Mouse (Mus musculus) retina, embryonic 14.5 days (tissue): ENCODE data around the gene Hormad2.

Experiments
- DNase-seq: peaks from one replicate; pipeline ENCODE4 v3.0.0-alpha.2; 2015; ENCODE audit warnings: low spot score

Hormad2 gene

DNA sequence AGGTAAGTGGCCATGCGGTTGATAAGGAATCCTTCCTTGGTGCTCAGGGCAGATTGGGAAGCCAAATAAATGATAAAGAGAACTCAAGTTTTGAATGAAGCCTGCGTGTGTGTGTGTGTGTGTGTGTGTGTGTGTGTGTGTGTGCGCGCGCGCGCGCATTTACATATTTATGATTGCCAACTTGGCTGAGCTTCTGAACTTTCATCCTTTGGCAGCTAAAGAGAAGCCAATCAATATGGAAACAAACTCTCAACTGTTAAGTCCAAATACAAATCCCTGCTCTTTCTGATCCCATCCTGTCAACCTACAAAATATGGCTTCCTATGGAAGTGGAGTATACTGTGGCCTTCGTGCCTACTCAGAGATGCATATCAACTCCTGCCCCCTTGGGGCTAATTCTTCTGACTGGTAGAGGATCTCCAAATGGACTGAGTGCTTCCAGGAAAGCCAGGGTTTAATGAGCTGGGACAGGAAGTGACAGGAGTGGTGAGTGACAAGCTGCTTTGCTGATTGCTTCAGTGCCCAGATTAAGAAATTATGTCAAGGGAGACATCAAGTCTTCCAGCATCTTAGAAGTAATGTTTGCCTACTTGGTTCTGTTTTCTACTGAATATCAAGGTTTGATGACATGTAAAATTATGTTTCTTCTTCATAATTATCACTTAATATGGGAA is 5.4 kb upstream of the Hormad2 start:
- DNase-seq = no peak

DNA sequence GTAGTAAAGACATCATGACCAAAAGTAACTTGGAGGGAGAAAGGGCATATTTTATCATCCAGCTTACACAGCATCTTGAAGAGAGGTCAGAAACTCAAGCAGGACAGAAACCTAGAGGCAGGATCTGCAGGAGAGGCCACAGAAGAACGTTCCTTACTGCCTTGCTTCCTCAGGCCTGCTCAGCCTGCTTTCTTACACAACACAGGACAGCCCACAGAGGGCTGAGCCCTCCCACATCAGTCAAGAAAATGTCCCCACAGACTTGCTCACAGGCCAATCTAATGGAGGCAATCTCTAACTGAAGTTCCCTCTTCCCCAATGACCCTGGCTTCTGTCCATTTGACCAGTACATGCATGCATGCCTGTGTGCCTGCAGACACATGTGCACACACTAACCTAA is 1.4 kb upstream of the Hormad2 start:
- DNase-seq = no peak

DNA sequence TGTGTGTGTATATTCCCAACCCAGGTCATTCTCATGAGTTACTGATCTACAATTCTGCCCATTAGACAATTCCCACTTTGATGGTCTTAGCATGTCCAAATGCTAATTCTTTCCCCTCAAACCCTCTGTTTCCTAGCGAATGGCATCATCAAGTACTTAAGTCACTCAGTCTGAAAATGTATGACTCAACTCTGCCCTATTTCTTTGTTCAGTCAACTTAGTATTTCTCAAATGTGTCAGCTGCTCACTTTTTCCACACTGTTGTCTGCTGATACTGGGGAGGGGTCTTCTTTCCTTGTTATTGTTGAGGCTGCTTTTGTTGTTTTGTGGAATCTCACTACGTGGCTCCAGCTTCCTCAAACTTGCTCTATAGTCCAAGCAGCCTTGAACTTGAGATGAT is 2.7 kb downstream of the Hormad2 start:
- no peak for DNase-seq

DNA sequence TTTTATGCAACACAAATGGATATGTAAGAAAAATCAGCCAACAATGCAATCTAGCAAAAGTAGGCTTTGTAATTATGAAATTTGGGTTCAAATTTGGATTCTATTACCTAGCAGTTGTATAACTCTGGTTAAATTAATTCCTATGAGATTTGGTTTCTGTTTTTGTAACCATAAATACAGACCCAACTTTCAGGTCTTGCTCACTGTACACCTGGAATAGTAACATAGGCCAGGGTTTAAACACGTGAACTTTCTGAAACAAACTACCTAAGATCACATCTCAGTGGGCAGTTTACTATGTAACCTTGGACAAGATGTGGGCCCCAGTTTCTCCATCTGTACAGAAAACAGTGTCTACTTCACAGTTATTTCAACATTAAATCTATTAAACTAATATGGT is 3.6 kb downstream of the Hormad2 start:
- no peak for DNase-seq

DNA sequence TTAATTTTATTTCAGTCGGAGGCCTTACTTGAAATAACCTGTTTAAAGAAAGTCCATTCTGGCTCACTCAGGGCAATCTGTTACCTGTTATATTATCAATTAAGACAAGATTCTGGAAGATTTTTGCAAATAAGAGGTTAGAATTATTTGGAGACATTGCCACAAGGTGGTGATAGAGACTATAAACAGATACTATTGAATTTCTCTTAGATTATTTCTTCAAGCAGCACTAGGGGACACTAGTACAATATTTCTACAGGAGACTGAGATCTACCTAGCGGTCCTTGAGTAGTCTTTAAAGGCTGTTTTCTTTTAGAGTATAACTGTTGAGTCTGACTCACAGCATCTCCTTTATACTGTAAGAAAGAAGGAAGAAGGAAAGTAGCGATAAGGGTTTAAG is 4.3 kb downstream of the Hormad2 start:
- DNase-seq = peak; percentile 54

DNA sequence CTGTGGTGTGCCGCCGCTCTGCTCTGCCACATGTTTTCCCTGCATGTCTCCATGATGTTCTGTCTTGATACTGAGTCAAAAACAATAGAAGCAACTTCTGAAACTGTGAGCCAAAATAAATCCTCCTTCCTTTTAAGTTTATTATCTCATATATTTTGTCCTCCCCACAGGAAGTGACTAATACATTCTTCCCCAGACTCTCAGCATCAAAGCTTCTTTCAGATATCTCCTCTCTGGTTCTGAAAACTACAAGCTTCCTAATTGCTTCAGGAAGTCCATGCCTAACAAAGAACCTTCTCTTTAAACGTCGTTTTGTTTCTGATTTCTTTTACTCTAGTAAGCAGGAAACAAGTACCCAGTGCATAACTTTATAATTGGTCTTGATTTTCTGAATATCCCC is 6.4 kb downstream of the Hormad2 start:
- no peak for DNase-seq

DNA sequence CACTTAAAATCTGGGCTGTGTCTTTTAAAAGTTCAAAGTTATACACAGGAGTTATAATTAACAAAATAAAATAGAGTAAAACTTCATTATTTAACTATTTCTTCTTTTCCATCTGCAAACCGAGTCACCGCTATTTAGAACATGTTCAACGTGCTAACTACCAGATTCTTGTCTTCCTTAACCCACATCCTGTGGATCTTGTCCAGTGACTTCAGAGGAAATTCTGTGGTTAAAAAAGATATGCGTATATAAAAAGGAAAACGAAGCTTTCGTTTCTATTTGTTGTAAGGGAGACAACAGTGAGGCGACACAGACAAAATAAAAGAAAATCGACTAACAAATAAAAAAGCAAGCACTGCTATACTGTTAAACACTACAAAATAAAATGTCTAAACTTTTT is 17.1 kb downstream of the Hormad2 start:
- no peak for DNase-seq

DNA sequence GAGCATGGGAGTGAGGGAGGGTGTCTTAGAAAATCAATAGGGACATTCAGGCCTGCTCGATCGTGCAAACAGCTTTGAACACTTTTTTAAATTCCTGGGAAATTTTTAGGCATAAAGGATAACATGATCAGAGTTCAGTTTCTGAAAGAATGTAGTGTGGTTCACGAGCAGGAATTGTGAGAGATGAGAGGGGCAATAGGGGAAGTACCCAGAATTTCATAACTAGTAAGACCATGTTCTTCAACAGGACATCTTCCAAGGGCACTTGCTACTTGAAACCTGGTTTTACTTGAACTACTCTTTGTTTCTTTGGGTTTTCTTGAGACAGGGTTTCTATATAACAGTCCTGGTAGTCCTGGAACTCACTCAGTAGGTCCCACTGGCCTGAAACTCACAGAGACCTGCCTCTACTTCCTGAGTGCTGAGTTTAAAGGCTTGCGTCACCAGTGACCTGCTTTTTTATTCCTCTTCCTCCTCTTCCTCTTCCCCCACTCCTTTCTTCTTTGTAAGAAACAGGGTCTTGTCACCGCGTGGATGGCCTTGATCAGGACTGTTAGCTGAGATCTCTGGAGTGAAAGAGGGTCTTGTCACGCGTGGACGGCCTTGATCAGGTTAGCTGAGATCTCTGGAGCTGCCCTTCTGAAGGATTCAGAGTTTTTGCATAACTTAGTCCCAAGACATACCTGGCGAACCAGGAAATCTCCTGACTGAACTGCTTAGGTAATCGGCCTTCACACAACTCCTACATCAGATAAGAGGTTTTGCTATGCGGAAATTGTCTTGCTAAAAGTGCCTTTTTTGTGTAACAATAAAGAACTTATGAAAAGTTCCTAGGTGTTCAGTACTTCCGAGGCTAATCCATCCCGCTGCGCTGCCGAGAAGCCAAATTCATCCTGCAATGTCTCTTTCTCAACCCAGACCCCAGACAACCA is 18.1 kb downstream of the Hormad2 start:
- DNase-seq = no peak

DNA sequence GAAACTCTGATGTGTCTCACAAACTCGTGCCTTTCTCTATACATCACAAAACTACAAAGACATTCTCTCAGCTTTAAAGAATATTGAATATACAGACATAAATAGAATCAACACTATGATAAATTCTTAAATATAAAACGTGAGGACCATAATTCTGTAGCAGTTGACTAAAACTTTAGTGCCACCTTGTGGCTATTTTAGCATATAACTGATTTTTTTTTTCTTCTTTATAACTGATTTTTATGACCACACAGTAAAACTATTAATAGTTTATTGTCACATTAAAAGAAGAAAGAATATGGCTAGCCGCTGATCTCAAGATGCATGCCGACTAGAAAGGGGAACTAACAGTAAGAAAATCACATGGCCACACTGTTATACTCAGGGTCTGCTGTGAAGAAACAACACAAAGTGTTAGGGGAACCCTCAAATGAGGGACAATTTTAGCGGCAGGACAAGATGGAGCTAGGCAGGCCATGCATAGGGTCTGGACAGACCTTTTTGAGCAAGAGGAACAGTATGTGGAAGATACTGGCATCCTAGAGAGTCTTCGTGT is 18.9 kb downstream of the Hormad2 start:
- DNase-seq = peak; percentile 72

DNA sequence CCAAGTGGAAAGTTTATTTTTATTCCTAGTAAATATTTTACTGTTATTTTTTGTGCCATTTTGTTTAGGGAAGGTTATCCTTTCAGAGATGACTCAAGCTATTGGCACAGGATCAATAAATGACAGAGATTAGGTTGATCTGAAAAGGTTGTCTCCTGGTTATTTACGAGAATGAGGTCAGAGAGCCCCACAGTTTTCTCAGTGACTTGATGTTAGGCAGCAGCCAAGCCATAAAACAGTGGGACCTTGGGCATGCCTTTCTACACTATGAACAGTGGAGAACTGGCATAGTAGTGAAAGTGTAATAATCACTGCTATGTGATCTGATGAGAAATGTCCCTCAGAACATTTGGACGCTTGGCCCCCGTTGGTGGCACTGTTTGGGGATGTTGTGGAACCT is 22.9 kb downstream of the Hormad2 start:
- DNase-seq = no peak

DNA sequence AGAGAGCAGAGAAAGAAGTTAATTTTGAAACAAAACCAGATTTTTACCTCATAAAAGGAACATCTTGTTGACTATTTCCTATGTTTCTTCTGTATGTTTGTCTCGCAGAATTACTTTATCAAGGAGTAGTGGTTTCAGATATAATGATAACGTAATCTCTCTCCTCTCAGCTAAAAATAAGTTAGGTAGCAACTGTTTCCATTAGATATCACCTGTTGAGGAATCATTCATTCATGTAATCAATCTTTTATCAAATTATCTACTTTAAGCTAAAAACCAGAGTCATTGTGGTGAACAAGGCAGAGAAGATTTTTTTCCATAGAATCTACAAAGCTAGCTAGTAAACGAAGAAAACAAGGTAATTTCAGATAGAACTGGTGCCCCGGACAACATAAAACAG is 28.6 kb downstream of the Hormad2 start:
- DNase-seq = no peak

DNA sequence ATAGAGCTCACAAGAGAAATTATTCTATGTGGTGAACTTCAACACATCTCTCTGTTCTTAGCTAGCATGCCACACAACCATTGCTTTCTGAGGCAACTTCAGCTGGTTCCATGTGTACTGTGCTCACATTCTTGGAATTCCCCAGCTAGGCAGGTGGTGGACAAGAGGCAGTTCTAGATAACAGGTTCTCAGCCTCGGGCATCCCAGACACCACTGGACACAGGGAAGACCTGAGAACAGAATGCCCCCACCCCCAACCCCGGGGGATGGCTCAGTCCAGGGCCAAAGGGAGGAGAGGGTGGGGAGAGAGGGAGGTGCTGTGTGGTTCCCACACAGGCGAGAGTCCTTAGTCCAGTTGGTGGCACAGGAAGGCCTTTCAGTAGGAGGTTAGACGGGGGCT is 36.6 kb downstream of the Hormad2 start:
- no peak for DNase-seq

DNA sequence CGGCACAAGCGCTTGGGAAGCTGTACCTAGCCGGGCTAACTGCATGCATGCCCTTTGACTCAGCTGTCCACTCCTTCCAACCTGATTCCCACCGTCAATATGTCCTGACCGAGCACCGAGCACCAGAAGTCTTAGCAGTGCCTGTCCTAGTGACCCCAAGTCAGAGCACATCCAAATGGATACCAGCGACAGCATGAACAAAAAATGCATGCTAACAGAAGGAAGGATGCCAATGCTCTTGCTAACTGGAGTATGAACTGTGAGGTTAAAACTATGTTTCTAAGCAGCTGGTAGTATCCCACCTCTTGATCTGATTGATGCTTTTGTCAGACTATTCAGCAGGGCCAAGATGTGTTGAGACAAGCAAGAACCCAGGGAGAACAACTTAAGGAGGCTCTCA is 37.5 kb downstream of the Hormad2 start:
- no peak for DNase-seq

DNA sequence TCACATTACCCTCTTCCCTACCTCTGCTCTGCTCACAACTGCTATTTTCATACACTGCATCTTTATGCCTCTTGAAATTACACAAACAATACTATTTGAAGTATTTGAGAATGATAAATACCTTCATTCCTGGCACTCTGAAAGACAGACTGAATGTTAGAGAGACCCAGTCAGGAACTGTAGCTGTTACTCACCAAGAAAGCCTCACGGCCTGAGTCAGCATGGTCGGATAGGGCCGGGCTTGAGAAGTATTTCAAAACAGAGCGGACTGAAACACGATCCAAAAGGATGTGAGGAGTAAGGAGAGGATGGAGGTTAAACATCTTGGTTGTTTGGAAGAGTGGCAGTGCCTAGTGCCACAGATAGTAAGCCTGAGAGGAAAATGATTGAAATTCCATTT is 39.7 kb downstream of the Hormad2 start:
- DNase-seq = no peak

DNA sequence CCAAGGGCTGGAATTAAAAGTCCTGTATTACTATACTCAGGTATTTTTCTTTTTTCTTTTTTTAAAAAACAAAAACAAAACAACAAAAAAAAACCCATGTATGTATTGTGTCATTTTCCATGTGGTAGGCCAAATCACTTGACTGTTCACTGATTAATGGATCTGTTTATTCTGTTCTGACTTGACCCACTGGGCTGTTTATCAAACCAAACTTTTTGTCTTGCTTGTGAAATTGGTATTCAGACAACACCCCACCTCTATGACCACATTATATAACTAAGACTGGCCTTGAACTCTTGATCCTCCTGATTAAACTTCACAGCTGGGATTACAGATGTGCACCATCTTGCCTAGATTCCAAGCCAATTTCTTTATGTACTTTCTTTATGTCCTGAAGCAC is 46.7 kb downstream of the Hormad2 start:
- no peak for DNase-seq

DNA sequence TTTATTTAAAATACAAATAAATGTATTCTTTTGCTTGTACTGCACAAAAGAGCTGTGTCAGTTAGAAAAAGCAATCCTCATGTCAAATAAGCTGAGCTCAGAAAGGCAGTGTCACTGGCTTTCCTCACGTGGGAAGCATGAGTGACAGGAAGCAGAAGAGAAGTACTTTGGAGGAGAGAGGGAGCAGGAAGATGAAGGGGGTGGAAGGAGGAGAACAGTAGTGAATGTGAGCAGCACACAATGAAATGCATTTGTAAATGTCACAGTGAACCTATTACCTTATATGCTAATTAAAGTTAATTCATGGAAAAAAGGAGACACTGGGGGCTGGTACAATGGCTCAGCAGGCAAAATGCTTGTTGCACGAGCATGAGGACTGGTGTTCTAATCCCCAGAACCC is 52.9 kb downstream of the Hormad2 start:
- no peak for DNase-seq

DNA sequence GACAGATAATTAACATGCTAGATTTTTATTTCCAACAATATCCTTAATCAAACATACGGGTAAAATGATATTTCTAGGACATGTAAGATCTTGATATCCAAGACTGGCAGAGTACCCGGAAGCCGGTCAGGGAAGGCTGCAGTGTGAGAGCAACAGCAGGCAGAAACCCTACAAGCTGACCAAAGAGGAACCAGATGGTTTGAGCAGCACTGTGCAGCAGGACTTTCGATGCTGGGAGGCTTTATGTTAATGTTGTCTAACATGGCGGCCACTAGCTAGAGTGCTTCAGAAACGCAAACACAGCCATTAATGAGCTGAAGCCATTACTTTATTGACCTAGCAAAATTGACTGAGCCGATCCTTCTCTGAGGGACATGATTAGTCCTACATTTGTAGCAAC is 58.6 kb downstream of the Hormad2 start:
- no peak for DNase-seq

DNA sequence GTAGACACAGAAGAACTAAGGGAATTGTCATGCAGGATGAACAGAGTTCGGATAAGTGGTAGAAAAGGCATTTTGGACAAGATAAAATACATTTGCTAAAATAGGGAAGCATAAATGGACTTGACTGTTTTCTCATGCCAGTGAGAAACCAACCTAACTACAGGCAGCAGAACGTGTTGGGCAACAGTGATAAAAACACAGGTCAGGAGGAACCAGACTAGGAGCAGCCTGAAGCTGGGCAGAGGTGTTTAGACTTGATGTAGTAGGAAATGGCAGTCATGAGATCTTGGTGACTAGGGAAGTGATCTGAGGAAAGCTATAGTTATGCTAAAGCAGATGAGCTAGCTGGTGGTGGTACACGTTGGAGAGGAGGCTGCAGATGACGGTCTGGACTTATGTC is 61.0 kb downstream of the Hormad2 start:
- no peak for DNase-seq

DNA sequence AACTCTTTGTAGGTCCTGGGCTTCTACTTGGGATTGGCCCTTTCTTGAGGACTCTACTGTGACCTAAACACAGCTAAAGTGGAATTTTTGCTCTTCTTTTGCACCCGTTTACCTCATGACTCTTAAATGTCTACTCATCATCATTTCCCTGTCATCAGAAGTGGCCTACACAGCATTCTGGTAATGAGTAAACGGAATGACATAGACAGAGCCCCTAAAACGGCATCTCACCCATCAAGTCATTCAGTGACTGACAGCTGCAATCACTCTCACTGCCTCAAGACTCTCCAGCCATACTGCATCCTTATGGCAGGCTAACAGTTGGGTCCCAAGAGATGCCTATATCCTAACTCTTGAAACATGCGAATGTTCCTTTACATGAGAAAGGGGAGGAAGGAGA is 74.5 kb downstream of the Hormad2 start:
- no peak for DNase-seq

DNA sequence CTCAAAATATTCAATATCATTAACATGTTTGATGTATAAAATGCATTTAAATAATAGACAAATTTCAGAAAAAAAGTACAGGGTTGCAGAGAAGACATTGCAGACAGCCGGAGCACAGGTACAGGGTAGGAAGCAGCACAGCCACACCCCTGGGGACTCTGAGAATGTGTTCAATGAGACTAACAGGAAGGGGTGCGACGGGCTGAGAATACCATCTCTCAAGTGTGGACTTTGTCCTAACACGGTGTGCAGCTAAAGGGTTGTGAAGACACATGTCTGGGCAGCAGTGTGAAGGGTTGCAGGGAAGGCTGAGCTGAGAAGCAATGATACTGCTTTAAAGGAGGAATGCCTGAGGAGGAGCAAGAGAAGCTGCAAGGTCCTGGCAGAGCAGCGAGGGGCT is 85.5 kb downstream of the Hormad2 start:
- DNase-seq = no peak

DNA sequence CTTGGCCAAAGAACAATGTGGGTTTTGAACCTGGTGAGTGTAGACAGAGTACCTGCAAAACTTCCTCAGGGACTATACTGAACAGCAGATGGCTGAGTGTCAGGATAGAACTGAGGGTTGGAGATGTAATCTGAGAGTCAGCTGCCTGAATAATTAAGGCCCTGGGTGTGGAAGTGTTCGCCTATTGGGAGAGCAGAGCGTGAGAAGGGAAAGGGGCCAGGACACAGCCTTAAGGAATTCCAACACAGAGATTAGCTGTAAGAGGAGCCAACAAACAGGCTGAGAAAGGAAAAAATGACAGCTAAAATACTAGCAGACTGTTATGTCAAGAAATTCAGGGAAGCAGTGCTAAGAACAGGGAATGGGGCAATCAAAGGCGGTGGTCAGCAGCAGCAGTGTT is 88.3 kb downstream of the Hormad2 start:
- DNase-seq = no peak

DNA sequence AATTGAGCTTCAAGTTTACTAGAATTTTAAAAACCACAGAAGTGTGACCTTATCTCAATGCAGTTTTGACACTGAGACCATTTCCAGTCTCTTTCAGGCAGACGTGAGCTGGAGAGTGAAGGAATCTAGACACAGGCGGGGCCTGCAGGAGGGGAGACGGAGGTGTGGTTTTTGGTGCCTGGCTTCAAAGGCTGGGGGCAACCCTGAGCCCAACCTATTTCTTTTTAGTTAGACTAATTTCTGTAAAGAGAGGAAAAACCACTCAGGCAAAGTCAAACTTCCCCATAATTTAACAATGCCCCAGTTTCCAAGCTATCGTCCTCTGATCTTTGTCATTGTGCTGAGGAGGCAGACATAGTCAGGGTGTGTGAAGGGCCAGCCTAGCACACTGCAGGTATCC is 97.0 kb downstream of the Hormad2 start:
- DNase-seq = no peak

DNA sequence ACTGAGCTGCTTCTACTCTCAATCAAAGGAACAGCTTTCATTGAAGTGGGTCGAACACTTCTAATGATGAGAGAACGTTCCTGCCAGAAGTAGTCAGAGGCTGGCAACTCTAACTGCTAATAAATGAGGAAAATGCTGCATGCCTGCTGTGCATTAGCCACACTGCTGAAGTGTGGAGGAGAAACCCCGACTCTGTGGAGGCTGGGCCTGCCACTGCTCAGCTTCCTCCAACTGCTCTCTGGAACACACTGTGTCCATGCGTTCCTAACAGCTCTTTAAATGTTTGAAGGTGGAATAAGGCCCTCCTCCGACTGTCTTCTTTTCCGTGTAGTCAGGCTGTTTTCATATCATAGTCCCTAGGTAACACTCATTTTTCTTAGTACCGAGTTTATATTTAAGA is 98.9 kb downstream of the Hormad2 start:
- DNase-seq = no peak
